Mouse (Mus musculus): ENCODE results near the gene Tex48.
A peak's percentile ranks its signal among the peaks of the same experiment; 100 is the strongest.

Gene Tex48

DNA sequence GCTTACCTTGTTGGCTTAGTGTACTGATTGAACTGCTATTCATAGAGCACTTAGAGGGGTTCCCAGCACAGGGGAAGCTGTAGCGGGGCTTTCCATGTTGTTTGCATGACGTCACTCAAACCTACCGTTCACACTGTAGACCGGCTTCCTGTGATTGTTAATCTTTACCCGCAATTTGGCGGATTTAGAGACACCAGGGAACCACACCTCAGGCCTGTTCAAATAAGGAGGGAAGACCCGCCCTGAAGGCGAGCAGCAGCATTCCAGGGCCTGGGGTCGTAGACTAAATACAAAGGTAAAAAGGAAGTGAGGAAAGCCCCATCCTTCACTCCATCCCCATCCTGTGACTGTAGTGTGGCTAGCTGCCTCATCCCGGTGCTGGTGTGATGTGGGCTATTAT is 27.0 kb downstream of the Tex48 start:
- no peak for DNase-seq (ENCODE audit: low read depth, low spot score)

DNA sequence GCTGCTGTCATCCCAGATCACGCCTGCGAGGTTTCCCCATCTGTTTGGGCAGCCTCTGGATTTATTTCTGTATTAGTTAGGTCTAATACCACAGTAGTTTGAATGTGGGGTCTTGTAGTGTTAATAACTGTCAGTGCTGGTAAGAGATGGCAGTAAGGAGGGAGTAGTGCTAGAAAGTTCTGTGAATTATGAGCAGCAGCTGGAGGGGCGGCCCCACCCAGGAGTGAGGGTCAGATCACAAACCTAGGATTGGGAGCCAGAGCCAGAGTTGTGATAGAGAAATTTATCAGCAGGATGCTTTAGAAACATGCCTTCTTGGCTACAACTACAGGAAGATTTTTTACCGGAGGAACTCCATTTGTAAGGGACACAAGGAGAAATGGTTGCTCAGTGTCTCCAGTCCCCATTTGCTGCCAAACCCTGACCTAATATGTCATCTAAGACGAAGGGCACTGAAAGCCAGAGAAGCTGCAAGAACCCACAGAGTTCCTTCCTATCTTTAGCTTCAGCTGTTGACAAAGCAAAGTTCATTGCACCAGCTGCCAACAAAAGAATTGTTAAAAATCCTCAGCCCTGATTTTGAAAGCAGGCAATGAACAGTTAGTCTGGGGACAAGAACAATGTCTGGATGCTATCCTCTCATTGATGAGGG is 27.6 kb downstream of the Tex48 start:
- DNase-seq (ENCODE audit: low read depth, low spot score) = no peak

- DNase-seq (ENCODE audit: low read depth, low spot score) = no peak
Observed at GRCm38 (mm10) chr4:63590538-63590937, 31.7 kb downstream of the Tex48 start.

DNA sequence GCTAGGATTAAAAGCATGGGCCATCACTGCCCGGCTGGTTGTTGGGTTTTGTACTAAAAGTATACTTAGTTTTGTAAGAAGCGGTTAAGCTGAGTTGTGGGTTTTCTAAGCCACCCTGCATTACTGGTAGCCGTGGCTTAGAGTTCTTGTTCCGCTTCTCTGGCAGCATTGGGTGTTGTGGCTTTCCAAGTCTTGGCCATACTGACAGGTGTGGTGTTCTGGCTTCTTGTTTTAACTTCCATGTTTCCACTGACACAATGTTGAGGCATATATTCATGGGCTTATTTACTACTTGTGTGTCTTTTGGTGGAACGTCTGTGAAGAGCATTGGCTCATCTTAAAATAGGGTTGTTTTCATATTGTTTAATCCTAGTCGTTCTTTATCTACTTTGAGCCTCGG is 32.2 kb downstream of the Tex48 start:
- no peak for DNase-seq (ENCODE audit: low read depth, low spot score)

GRCm38 (mm10) chr4:63586240-63586639 is 36.0 kb downstream of the Tex48 start:
- DNase-seq (ENCODE audit: low read depth, low spot score) = no peak

DNA sequence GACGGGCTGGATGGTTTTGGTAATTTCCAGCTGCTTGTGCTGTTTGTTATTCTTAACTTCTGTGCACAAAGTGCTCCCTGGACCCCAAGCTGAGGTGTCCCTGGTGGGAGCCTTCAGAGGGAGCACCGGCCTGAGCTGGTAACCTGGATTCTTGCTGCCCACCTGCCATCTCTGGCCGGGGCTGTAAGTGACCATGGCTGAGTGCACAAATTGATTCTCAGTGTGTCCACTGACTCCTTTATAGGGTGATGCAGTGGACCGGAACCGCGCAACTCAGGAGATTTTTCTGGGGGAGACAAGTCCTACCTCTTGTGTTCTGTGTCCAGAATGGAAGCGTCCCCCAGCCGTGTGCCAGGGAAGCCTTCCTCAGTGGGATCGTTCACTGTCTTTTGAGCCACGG is 37.0 kb downstream of the Tex48 start:
- DNase-seq (ENCODE audit: low read depth, low spot score) = no peak

DNA sequence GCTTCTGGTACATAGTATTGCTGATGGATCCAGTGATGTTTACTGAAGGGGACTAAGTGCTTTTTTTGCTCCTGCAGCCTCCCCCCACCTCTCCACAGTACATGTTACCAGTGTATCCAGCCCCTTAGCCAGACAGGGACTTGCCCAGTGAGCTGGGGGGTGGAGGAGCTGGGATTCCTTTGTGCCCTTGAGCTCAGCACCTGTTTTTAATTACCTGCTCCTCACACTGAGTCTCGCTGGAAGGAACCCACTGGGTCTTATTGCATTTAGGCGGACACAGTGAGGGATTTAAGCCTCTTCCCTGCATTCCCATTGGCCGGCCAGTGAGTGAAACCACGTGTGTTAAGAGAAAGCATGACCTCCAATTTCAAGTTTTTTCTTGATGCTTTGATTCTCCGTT is 39.6 kb downstream of the Tex48 start:
- DNase-seq (ENCODE audit: low read depth, low spot score) = no peak

DNA sequence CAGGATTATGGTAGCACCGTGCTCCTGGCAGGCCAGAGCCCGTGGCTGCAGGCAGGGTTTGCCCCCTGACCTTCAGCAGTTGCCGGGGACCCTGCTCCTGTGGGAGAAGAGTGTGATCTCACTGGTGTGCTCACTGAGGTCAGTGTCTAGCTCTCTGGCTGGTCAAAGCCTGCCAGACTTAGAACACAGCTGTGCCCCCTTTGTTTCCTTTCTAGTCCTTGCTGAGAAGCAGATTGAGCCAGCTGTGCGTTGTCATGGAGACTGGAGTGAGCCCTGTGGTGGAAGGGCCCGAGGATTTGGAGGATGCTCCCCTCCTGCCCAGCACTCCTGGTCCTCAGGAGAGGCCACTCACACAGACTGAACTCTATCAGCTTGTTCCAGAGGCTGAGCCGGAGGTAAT is 42.1 kb downstream of the Tex48 start:
- DNase-seq (ENCODE audit: low read depth, low spot score) = peak; percentile 20

DNA sequence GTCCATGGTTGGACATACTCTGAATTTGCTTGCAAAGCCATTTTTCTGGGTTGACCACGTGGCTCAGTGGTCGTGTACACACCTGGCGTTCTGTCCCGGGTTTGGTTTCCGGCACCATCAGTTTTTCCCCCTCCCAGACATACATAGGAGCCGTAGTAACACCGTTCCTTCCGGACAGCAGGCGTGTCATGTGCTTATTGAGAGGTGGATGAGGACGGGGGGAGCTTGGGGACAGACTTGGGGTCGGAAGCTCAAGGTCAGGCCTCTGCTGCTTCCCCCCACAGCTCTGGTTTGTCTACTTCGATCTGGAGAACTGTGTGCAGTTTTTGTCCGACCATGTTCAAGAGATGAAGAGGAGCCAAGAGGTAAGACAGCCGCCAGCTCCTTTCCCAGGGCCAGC is 42.6 kb downstream of the Tex48 start:
- DNase-seq (ENCODE audit: low read depth, low spot score) = no peak

DNA sequence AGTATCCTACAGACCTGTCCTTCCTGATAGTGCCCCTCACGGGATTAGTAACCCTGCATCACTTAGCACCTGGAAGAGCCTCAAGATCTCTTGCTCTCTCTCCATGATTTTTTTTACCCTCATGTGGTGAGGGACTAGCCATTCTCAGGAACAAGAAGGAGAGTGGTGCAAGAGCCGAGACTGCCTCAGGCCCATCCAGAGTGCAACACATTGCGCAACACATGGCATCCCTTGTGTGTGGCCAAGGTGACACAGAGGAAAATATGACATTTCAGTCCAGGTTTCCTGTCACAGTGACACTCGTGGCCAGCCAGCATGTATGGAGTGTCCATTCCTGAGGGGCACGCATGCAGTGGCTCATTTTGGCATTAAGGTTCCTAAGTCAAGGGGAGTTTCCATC is 49.6 kb downstream of the Tex48 start:
- DNase-seq (ENCODE audit: low read depth, low spot score) = no peak

DNA sequence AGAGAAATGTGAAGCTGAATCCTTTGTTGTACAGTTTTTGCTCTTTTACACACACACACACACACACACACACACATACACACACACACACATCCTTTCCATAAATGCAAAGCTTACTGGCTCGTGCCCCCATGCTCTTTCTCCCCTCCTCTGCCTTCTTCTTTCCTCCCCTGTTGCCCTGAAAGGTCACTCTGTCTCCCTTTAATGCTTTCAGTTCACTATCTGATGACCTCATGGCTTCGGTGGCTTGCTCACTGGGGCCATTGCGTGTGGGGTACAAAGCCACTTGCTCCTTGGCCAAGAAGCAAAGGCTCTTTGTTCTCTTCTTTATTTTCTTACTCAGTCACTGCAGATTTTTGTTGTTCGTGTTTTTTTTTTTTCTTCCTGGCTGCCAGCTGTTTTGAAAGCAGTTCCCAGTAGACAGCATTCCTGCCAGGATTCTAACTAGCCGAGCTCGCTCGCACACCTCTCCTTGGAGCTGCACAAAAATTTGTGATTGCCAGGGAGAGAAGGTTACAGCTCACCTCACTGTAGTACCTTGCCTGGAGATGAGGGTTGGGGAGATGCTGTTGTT is 51.9 kb downstream of the Tex48 start:
- DNase-seq (ENCODE audit: low read depth, low spot score) = no peak

GRCm38 (mm10) chr4:63569322-63569721 is 52.9 kb downstream of the Tex48 start:
- DNase-seq (ENCODE audit: low read depth, low spot score) = no peak

GRCm38 (mm10) chr4:63567712-63568390 is 54.4 kb downstream of the Tex48 start:
- DNase-seq (ENCODE audit: low read depth, low spot score) = no peak

DNA sequence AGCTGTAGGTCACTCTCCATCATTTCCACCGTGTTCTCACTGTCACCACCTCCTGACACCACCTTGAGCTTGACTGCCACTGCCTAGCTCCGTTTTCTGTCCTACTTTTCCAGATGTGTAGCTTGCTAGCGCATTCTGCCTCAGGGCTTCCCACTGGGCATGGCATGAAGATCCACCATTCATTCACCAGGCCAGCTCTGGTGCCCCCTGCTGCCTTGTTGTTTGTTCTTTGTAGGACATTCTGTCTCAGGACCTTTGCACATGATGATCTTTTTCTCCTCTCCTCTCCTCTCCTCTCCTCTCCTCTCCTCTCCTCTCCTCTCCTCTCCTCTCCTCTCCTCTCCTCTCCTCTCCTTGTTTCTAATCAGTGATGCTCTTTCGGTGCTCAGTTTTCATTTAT is 59.5 kb downstream of the Tex48 start:
- DNase-seq (ENCODE audit: low read depth, low spot score) = no peak

GRCm38 (mm10) chr4:63561861-63562675 is 60.2 kb downstream of the Tex48 start:
- DNase-seq (ENCODE audit: low read depth, low spot score) = no peak

DNA sequence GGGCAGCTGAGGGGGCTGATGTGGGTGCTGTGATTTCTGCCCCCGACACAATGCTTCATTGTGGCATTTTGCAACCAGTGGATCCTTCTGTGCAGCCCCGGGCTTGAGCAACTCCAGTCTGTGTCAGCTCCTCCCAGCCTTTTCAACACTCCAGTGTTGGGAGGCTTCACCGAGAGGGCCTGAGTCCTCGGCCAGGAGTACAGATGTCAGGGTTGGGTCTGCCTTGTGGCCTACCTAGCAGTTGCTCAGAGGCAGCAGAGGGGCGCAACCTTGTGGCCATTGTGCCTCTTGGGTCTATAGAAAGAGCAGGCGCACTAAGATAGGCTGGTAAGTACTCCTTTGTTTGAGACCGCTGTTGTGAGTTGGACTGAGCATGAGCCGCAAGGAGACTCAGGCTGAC is 62.1 kb downstream of the Tex48 start:
- no peak for DNase-seq (ENCODE audit: low read depth, low spot score)

DNA sequence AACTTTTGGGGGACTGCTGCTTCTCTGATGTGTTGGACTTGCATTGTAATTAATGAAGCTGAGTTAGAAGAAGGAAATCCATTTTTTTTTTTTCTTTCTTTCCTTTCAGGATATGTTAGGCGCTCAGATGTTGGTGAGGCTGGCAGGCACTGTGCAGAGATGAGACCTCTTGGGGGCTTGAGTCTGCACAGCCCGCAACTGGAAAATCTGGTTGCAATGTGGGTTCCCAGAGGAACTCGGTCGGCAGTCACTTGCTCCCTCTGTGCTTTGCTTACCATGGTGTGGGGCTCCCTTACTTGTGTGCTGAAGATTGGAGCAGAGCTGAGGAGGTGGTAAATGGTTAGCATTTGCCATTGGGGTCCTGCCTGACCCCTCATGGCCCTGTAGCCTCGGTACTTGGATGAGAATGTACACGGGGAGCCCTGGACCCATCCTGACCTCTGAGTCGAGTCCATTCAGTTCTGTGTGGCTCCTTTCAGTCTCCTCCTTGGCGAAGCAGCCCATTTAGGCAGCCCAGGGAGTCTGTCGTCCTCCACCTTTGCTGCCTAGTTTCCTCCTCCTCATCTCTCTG is 63.0 kb downstream of the Tex48 start:
- DNase-seq (ENCODE audit: low read depth, low spot score) = no peak

DNA sequence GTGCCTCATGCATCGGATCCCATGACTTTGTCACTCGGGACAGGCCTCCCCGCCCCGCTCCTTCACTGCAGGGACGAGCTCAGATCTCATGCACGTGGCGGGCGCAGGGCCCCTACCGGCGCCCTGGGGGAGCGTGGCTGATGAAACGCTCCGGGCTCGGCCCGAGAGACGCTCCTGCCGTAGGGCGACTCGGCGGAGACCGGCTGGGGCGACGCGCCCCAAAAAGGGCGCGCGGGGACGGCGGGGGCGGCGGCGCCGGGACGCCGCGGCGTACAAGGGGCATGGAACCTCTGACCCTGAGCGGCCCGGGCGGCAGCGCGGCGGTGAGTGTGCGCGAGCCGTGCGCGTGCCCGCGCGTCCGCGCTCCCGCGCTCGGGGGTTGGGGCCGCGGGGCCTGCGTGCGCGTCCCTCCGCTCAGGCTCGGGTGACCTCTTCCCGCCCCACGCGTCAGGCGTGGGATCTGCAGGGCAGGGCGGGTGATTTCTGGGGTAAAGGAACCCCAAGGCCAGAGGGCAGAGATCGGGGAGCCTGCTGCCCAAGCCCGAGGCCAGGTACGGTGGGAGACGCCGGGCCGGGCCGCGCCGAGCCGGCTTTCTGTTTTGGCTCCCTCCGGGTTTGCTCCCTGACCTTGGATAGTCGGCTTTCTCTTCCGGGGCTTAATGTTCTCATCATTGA is 63.7 kb downstream of the Tex48 start, which contains the start of gene Tmem268:
TSS of gene Tmem268 (plus strand) at position 375 of the 675 bp plus-strand sequence.
- no peak for DNase-seq (ENCODE audit: low read depth, low spot score)

DNA sequence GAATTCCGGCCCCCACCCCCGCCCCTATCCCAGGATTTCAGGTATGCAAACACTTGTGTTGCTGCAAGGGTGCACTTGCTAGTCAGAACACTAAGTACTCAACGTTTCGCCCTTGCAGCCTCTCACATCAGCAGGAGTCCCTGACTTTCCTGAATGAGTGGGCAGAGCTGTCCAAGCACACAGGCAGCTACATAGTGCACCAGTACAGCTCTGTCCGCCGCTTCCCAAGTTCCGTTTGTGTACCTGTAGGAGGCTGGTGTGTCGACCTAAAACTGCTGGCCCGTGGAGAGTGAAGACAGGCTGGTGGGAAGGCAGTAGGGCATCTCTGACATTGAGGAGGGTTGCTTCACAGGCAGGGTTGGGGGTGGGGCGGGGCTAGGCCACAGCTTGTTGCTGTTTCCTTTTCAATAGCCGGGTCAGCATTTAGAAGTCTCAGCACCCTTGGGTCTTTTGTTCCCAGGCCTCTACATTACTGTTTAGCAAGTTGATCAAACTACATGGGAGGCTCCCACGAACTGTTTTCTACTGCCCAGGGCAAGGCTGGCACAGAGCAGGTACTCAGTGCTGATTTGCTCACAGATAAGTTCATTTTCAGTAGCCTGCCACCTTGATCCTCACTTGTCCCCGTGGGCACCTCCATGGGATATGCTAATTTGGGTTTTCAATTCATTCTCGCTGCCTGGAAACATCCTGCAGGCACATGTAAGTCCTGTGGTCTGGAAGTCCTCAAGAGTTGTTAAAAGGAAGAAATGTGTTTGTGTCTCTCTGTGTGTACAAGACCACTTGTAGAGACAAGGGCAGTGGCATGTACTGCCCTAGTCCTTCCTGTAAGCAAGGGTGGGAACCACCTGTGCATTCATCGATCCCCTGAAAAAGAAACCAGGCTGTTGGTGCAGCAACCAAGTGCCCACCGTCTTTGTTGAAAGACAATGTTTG is 64.8 kb downstream of the Tex48 start:
- DNase-seq (ENCODE audit: low read depth, low spot score) = no peak
